Mouse (Mus musculus) small intestine, adult 2 months (tissue): Measurements from ENCODE around the gene Akr1c13.

Experiments
- CTCF ChIP-seq: fragments of 200-500 bp; IDR thresholded peaks from 2 replicates; pipeline ENCODE4 v1.5.1; 2012; ENCODE audit warnings: low read depth, mild to moderate bottlenecking, control low read depth, inconsistent platforms, low read length, moderate library complexity, mixed read lengths; ENCODE audit not compliant: insufficient replicate concordance, insufficient read length; ENCODE audit errors: extremely low read depth
- POLR2A ChIP-seq: fragments of 200-500 bp; IDR thresholded peaks from 2 replicates; pipeline ENCODE4 v1.6.1; 2012; ENCODE audit warnings: low read depth, mild to moderate bottlenecking, control low read depth, inconsistent platforms, low read length, moderate library complexity

DNA sequence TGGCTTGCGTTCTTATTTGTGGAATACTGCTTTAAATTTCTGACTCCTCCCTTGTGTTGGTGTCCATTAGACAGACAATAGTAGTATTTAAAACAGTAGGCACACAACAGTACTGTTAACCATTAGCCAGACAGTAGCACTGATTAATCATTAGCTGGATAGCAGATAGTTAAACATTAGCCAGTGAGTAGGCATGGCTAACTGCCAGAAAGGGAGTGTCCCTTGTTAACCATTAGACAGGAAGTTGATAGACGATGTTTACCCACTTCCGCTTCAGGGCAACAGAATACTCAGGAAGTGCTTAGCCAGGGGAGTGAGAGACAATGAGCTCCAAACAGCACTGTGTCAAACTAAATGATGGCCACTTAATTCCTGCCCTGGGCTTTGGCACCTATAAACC, at the start of gene Akr1c13:
- no peak for TF ChIP-seq POLR2A
- no peak for TF ChIP-seq CTCF
